Mouse (Mus musculus): ENCODE data around the gene Dync1h1.

DNA sequence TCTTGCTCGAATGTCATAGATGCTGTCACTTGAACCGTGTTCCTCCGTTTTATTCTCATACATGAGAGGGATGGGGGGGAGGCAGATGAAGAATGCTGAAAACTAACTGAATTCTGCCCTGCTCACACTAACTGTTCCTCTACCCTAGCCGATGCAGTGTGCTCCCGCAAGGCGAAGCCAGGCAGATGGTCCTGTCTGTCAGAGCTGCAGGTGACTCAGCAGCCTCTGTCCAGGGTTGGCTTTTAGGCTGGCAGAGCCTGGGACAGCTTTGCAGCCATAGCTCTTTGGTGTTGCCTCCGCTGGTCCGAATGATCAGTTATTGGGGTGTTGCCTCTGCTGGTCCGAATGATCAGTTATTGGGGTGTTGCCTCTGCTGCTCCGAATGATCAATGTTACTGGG lies 30.2 kb upstream of the Dync1h1 start:
- TF ChIP-seq CTCF (IDR thresholded peaks at IDR 0.05; ENCODE audit: low read depth) = no peak
- no peak for TF ChIP-seq EP300 (IDR thresholded peaks at IDR 0.05; ENCODE audit: low read depth)

All from liver, embryonic 14.5 days (tissue).